Mouse (Mus musculus): ENCODE measurements at regions not wholly inside any gene's neighbourhood (a gene's known extent, or its start where the extent isn't known, plus 50 kb on each side); places are given as distances from the start of the nearest gene placed in this dataset.
"Not testable (repeated sequence)": the region's sequence is repeated elsewhere in the genome, so short reads cannot be mapped to it uniquely, and the experiment has no call there.

DNA sequence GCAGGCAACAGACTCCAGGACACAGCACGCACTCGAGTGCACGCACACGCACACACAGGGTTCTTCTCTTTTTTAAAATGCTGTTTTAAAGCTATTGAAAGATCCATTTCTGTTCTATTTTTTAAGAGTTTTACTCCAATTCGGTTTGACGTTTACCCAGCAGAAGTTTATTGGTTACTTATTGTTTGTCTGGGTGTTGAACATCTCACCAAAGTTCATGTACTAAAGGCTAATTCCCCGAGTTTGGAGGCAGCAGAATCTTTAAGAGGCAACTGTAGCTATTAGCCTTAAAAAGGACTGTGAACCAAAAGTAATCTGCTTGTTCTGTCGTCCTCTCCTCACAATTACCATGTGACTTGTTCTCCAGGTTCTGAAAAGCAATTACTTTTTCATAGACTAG is 263.0 kb upstream of the Nfia start:
- no peak overlapping the region for H3K4me2 ChIP-seq
- H3K4me3 ChIP-seq (ENCODE audit: low read depth, low read length): no peak overlapping the region
- ATAC-seq (replicated peaks; ENCODE audit: insufficient number of reproducible peaks, low FRiP score, low TSS enrichment): no peak
- no peak overlapping the region for H3K27ac ChIP-seq (ENCODE audit: low read depth, low read length)
- H3K36me3 ChIP-seq (ENCODE audit: control insufficient read depth, insufficient read depth, low read length): no peaks in the 10 kb centered on the region
- H3K9ac ChIP-seq (ENCODE audit: low read depth, low read length): no peak overlapping the region
- no peaks in the 10 kb centered on the region for H3K27me3 ChIP-seq (ENCODE audit: control insufficient read depth, insufficient read depth, low read length)
- H3K9me3 ChIP-seq (replicated peaks; ENCODE audit: control insufficient read depth, low read length): no peaks in the 10 kb centered on the region
- H3K4me1 ChIP-seq (ENCODE audit: control insufficient read depth, insufficient read depth, low read length): no peaks in the 10 kb centered on the region
- WGBS (ENCODE audit: insufficient replicate concordance): 83% methylated on average over 8 of the region's 8 CpGs

DNA sequence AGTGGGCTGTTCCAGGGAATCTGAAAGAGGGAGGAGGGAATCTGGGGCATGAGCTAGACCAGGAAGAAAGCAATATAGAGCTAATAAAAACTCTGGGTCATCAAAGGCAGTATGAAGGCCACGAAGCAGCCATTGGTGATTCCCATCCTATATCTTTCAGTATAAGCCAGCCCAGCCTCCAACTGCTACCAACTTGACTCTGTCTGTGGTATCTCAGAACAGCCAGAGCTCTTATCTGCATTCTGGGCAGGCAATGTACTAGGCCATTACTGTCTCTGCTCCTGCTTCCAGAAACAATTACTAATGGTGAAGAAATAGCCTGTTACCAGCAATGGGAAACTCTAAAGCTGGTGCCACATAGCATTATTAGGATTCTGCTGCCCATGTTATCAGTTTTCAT is 266.8 kb upstream of the Nfia start:
- Histone ChIP-seq H3K27ac (ENCODE audit: low read depth, low read length) (no peak overlapping the region), H3K27me3 (ENCODE audit: control insufficient read depth, insufficient read depth, low read length) (no peaks in the 10 kb centered on the region), H3K36me3 (ENCODE audit: control insufficient read depth, insufficient read depth, low read length) (no peaks in the 10 kb centered on the region), H3K4me2 (no peak overlapping the region), H3K4me3 (ENCODE audit: low read depth, low read length) (no peak overlapping the region), H3K4me1 (ENCODE audit: control insufficient read depth, insufficient read depth, low read length) (no peaks in the 10 kb centered on the region), H3K9ac (ENCODE audit: low read depth, low read length) (no peak overlapping the region), H3K9me3 (replicated peaks; ENCODE audit: control insufficient read depth, low read length) (no peaks in the 10 kb centered on the region)
- ATAC-seq (replicated peaks; ENCODE audit: insufficient number of reproducible peaks, low FRiP score, low TSS enrichment): no peak
- WGBS (ENCODE audit: insufficient replicate concordance): 64% methylated on average over 1 of the region's 1 CpGs

DNA sequence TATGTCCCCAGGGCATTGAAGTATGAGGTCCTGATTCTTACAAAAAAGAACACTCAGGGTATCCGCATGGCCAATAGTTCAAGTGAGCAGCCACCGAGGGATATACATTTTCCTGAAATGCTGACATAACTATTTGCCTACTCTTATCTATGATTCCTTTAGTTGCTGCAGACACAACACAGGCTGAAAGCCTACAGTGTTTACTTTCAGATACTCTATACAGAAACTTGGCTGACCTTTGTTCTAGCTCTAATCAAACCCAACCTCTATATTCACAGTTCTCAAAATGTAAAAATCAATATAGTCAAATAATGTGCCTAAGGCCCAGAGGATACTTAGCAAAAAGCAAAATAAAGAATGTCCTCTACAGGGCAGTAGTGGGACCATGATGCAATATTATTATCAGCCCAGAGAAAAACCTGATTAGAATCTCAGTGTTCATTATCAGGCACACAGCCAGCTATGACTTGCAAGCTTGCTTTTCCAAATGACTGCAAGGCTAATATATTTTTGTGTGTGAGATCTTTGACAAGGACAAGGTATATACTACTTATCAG is 281.2 kb upstream of the Nfia start:
- no peaks in the 10 kb centered on the region for H3K36me3 ChIP-seq (ENCODE audit: control insufficient read depth, insufficient read depth, low read length)
- WGBS (ENCODE audit: insufficient replicate concordance): 56% methylated on average over 2 of the region's 2 CpGs

DNA sequence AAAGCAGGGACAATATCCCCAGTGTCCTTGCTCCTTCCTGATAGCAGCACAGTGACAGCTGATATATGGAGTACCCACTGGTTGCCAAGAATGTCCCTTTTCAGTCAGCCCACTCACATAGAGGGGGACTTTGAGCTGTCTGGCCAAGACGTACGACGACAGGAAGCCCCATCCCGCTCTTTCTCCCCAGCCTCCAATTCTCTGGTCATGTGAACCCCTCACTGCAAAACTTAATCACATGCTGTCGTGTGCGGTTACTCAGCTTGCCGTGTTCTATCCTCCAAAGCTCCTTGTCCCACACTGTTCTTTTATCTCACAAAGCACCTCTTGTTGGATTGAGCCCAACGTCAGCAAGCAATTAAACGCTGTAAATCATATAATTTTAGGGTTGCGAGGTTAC is 286.2 kb upstream of the Nfia start:
- Histone ChIP-seq H3K4me2 (no peak overlapping the region), H3K4me3 (ENCODE audit: low read depth, low read length) (no peak overlapping the region), H3K27me3 (ENCODE audit: control insufficient read depth, insufficient read depth, low read length) (no peaks in the 10 kb centered on the region), H3K9ac (ENCODE audit: low read depth, low read length) (no peak overlapping the region), H3K27ac (ENCODE audit: low read depth, low read length) (no peak overlapping the region), H3K4me1 (ENCODE audit: control insufficient read depth, insufficient read depth, low read length) (no peaks in the 10 kb centered on the region), H3K9me3 (replicated peaks; ENCODE audit: control insufficient read depth, low read length) (no peaks in the 10 kb centered on the region), H3K36me3 (ENCODE audit: control insufficient read depth, insufficient read depth, low read length) (no peaks in the 10 kb centered on the region)
- no peak for ATAC-seq (replicated peaks; ENCODE audit: insufficient number of reproducible peaks, low FRiP score, low TSS enrichment)
- WGBS (ENCODE audit: insufficient replicate concordance): 46% methylated on average over 10 of the region's 10 CpGs

More for the DNA sequence above, 281.2 kb upstream of the Nfia start:
- no peaks in the 10 kb centered on the region for H3K9me3 ChIP-seq (replicated peaks; ENCODE audit: control insufficient read depth, low read length)
- no peak for ATAC-seq (replicated peaks; ENCODE audit: insufficient number of reproducible peaks, low FRiP score, low TSS enrichment)
- H3K27me3 ChIP-seq (ENCODE audit: control insufficient read depth, insufficient read depth, low read length): no peaks in the 10 kb centered on the region
- H3K4me3 ChIP-seq (ENCODE audit: low read depth, low read length): no peak overlapping the region
- no peak overlapping the region for H3K27ac ChIP-seq (ENCODE audit: low read depth, low read length)
- H3K4me2 ChIP-seq: no peak overlapping the region
- no peaks in the 10 kb centered on the region for H3K4me1 ChIP-seq (ENCODE audit: control insufficient read depth, insufficient read depth, low read length)
- H3K9ac ChIP-seq (ENCODE audit: low read depth, low read length): no peak overlapping the region

DNA sequence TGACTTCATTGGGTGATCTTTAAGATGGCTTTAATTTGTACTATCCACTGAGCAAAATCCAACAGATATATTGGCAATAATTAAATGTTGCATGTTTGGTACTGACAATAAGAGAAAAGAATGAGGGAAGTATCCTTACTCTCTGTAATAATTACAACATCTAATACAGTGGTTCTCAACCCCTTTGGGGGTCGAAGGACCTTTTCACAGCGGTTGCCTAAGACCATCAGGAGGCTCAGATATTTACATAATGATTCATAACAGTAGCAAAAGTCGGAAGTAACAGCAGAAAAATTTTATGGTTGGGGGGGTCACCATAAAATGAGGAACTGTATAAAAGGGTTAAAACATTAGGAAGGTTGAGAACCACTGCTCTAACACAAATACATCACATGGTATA is 287.3 kb upstream of the Nfia start:
- Histone ChIP-seq H3K9ac (ENCODE audit: low read depth, low read length) (no peak overlapping the region), H3K4me1 (ENCODE audit: control insufficient read depth, insufficient read depth, low read length) (no peaks in the 10 kb centered on the region), H3K27me3 (ENCODE audit: control insufficient read depth, insufficient read depth, low read length) (no peaks in the 10 kb centered on the region), H3K4me3 (ENCODE audit: low read depth, low read length) (no peak overlapping the region), H3K9me3 (replicated peaks; ENCODE audit: control insufficient read depth, low read length) (no peaks in the 10 kb centered on the region), H3K4me2 (no peak overlapping the region), H3K36me3 (ENCODE audit: control insufficient read depth, insufficient read depth, low read length) (no peaks in the 10 kb centered on the region), H3K27ac (ENCODE audit: low read depth, low read length) (no peak overlapping the region)
- 86% methylated on average over 3 of the region's 3 CpGs for WGBS (ENCODE audit: insufficient replicate concordance)
- no peak for ATAC-seq (replicated peaks; ENCODE audit: insufficient number of reproducible peaks, low FRiP score, low TSS enrichment)

DNA sequence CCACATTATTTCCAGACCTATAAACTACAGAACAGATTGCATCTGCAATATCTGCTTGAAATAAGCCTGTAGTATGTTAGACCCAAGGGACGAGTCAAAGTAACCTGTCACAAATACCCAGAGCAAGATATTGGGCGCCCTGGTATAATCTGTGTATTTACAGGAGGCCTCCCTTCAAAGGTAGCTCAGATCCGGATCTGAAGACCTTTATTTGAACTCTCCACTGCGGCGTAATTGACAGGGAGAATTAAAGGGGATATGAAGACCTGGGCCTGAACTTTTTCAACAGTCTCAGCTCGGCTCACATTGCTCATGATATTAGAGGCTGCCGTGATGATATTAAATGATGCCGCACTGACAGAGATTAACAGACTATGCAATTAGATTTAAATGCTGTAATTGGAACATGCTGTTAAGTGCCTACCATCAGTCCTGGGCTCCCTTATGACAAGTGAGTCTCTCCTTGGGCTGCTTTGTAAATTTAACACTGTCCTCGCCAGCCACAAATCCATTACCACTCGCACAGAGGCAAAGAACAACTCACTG is 289.8 kb upstream of the Nfia start:
- H3K4me1 ChIP-seq (ENCODE audit: control insufficient read depth, insufficient read depth, low read length): no peaks in the 10 kb centered on the region
- H3K9me3 ChIP-seq (replicated peaks; ENCODE audit: control insufficient read depth, low read length): no peaks in the 10 kb centered on the region
- no peak; the same call in 1 of the 2 replicates for ATAC-seq (replicated peaks; ENCODE audit: insufficient number of reproducible peaks, low FRiP score, low TSS enrichment)
- H3K27me3 ChIP-seq (ENCODE audit: control insufficient read depth, insufficient read depth, low read length): no peaks in the 10 kb centered on the region
- H3K4me2 ChIP-seq: no peak overlapping the region
- no peaks in the 10 kb centered on the region for H3K36me3 ChIP-seq (ENCODE audit: control insufficient read depth, insufficient read depth, low read length)
- no peak overlapping the region; the same call in 1 of the 2 replicates for H3K27ac ChIP-seq (ENCODE audit: low read depth, low read length)
- no peak overlapping the region for H3K4me3 ChIP-seq (ENCODE audit: low read depth, low read length)
- WGBS (ENCODE audit: insufficient replicate concordance): 69% methylated on average over 10 of the region's 10 CpGs
- no peak overlapping the region for H3K9ac ChIP-seq (ENCODE audit: low read depth, low read length)

DNA sequence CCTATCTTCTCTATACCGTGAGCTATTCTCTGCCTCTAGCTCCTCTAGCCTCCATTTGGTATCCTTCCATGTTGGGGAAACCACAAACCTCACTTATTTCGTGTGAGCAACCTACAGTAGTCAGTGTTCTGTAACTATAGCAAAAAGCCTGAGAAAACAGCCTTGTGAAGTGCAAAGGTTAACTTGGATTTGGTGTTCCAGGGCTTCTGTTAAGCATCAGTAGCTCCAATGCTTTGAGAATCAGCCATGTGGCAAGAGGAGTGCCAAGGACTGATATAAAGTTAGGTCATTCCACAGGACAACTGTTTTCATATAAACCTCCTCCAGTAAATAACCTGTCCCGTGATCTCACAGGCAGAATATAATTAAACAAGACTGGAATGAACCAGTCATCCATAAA is 290.7 kb upstream of the Nfia start:
- WGBS (ENCODE audit: insufficient replicate concordance): 76% methylated on average over 3 of the region's 3 CpGs
- H3K4me2 ChIP-seq: no peak overlapping the region
- no peaks in the 10 kb centered on the region for H3K9me3 ChIP-seq (replicated peaks; ENCODE audit: control insufficient read depth, low read length)
- no peak for ATAC-seq (replicated peaks; ENCODE audit: insufficient number of reproducible peaks, low FRiP score, low TSS enrichment)
- no peaks in the 10 kb centered on the region for H3K36me3 ChIP-seq (ENCODE audit: control insufficient read depth, insufficient read depth, low read length)
- no peaks in the 10 kb centered on the region; the same call in 1 of the 2 replicates for H3K4me1 ChIP-seq (ENCODE audit: control insufficient read depth, insufficient read depth, low read length)
- H3K27me3 ChIP-seq (ENCODE audit: control insufficient read depth, insufficient read depth, low read length): no peaks in the 10 kb centered on the region
- H3K9ac ChIP-seq (ENCODE audit: low read depth, low read length): no peak overlapping the region
- H3K27ac ChIP-seq (ENCODE audit: low read depth, low read length): no peak overlapping the region
- no peak overlapping the region for H3K4me3 ChIP-seq (ENCODE audit: low read depth, low read length)

DNA sequence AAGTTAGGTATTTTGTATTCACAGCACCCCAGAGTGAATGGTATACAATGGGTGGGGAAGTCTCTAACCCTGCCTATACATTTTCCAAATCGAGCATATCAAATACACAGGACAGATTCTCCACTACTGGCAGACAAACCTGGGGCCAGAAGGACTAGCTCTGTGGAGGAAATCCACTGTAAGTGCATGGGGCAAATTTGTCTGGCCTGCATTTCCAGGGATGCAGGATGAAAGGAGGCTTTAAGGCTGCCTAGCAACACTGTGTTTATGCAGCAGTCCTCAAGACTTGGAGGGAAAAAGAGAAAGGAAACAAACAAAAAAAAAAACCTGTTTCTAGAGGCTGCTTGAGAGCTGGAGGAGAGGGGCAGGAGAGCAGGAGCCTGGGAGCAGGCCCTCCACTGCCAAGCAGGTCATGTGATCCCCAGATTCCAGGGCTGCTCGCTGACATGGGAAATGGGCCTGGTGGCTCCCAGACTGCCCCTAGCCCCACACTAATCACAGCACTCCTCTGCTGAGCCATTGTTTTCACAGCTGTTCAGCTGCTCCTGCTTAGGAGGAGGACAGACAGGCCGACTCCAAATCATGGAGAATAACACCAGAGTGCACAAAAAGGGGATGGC is 293.7 kb upstream of the Gm10192 start:
- peak; percentile 90 for ATAC-seq (replicated peaks; ENCODE audit: insufficient number of reproducible peaks, low FRiP score, low TSS enrichment)
- H3K9ac ChIP-seq (ENCODE audit: low read depth, low read length): no peak overlapping the region
- no peak overlapping the region for H3K4me2 ChIP-seq
- no peaks in the 10 kb centered on the region for H3K9me3 ChIP-seq (replicated peaks; ENCODE audit: control insufficient read depth, low read length)
- no peaks in the 10 kb centered on the region for H3K36me3 ChIP-seq (ENCODE audit: control insufficient read depth, insufficient read depth, low read length)
- no peaks in the 10 kb centered on the region for H3K27me3 ChIP-seq (ENCODE audit: control insufficient read depth, insufficient read depth, low read length)
- no peaks in the 10 kb centered on the region; the same call in 1 of the 2 replicates for H3K4me1 ChIP-seq (ENCODE audit: control insufficient read depth, insufficient read depth, low read length)
- H3K27ac ChIP-seq (ENCODE audit: low read depth, low read length): peak overlapping the region; percentile 57
- 15% methylated on average over 3 of the region's 3 CpGs for whole genome bisulfite sequencing (ENCODE audit: insufficient replicate concordance)
- H3K4me3 ChIP-seq (ENCODE audit: low read depth, low read length): no peak overlapping the region

DNA sequence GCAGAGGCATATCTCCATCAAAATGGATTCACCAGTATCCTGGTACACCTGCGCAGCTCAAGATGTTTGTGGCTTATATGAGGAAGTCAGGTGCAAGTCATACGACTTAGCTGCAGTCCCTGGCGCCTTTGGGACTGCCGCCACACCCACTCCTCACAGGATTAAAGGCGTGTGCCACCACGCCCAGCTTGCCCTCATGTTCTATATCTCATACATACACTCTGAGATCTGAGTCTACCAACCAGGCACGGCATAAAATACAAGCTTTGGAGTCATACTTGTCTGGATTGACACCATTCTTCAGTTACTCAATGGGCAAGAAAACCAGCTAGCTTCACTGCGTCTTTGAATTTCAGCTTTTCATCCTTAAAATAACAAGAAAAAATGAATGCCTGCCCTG is 290.5 kb upstream of the Gm10192 start:
- ATAC-seq (replicated peaks; ENCODE audit: insufficient number of reproducible peaks, low FRiP score, low TSS enrichment); H3K27me3 ChIP-seq (ENCODE audit: control insufficient read depth, insufficient read depth, low read length); H3K4me1 ChIP-seq (ENCODE audit: control insufficient read depth, insufficient read depth, low read length); H3K4me2 ChIP-seq; H3K36me3 ChIP-seq (ENCODE audit: control insufficient read depth, insufficient read depth, low read length); H3K9me3 ChIP-seq (replicated peaks; ENCODE audit: control insufficient read depth, low read length); H3K27ac ChIP-seq (ENCODE audit: low read depth, low read length); H3K9ac ChIP-seq (ENCODE audit: low read depth, low read length); H3K4me3 ChIP-seq (ENCODE audit: low read depth, low read length): not testable (repeated sequence)
- 86% methylated on average over 8 of the region's 8 CpGs for WGBS (ENCODE audit: insufficient replicate concordance)
